ENCODE assay signal across 20 mouse cellular contexts in genomic region chr1:150090229-150090628, GRCm38 (mm10). TPM values are rescaled to one million over a fixed set of nuclear protein-coding genes. Genes with fewer than 3 reads are reported as not detected.
A peak's percentile ranks its signal among the peaks of the same experiment; 100 is the strongest.
DNase-seq lines count a peak whose midpoint lies in the region; ATAC-seq and TF ChIP-seq lines count a peak whose summit lies in the region.
"Had no signal": no experiment of that assay in that cellular context is flagged by ENCODE, and none has a peak within 500 bp of the region (broad histone marks: within the 10 kb centered on the region; RNA-seq: fewer than 3 reads in every experiment).

No protein-coding gene starts in this region.

- 17% methylated on average over 1 of the region's 1 CpGs for WGBS in hindbrain, embryonic 12.5 days
- 22% methylated on average over 1 of the region's 1 CpGs for WGBS in hindbrain, embryonic 16.5 days
- 31% methylated on average over 1 of the region's 1 CpGs for WGBS in lung, embryonic 16.5 days
- WGBS in embryonic facial prominence, embryonic 14.5 days, result 53% methylated on average over 1 of the region's 1 CpGs

- no peak for TF ChIP-seq CTCF in C2C12 (IDR thresholded peaks at IDR 0.05; ENCODE audit: control insufficient read depth, insufficient read depth, insufficient read length)

- no peak overlapping the region for H3K27ac ChIP-seq in hindbrain, embryonic 12.5 days
- H3K27ac ChIP-seq in hindbrain, embryonic 16.5 days (ENCODE audit: low read depth, low read length), result no peak overlapping the region
- no peak overlapping the region for H3K27ac ChIP-seq in lung, embryonic 16.5 days (ENCODE audit: low read length)
- H3K27ac ChIP-seq in embryonic facial prominence, embryonic 14.5 days (replicated peaks; ENCODE audit: low read depth, low read length), result no peak overlapping the region
- H3K27ac ChIP-seq: gastrocnemius, adult 2 months; kidney, embryonic 15.5 days; limb, embryonic 12.5 days; liver, embryonic 12.5 days had no signal

- no peaks in the 10 kb centered on the region for H3K4me1 ChIP-seq in hindbrain, embryonic 12.5 days
- no peaks in the 10 kb centered on the region for H3K4me1 ChIP-seq in hindbrain, embryonic 16.5 days (ENCODE audit: control insufficient read depth, insufficient read depth, low read depth, low read length)
- no peaks in the 10 kb centered on the region for H3K4me1 ChIP-seq in lung, embryonic 16.5 days (replicated peaks; ENCODE audit: control insufficient read depth, insufficient read depth, low read length)
- no peaks in the 10 kb centered on the region for H3K4me1 ChIP-seq in embryonic facial prominence, embryonic 14.5 days (ENCODE audit: control insufficient read depth, insufficient read depth, low read length)
- H3K4me1 ChIP-seq: heart, embryonic 12.5 days; kidney, embryonic 15.5 days; limb, embryonic 12.5 days; liver, embryonic 12.5 days had no signal

- no peak for DNase-seq in lung, postnatal 4 days
- peak; percentile 30 for DNase-seq in embryonic facial prominence, embryonic 14.5 days (ENCODE audit: low spot score)
- no peak for DNase-seq in heart, adult 9 months (ENCODE audit: low spot score in 2 of 2)
- DNase-seq: cerebellum, adult 2 months; cerebellum, postnatal 36 days; gastrocnemius, adult 2 months; heart, postnatal 14 days; right cerebral cortex, postnatal 25 days; thymus, postnatal 25 days had no signal

- no peaks in the 10 kb centered on the region for H3K36me3 ChIP-seq in hindbrain, embryonic 12.5 days
- H3K36me3 ChIP-seq in hindbrain, embryonic 16.5 days (ENCODE audit: control insufficient read depth, insufficient read depth, low read length), result no peaks in the 10 kb centered on the region
- no peaks in the 10 kb centered on the region for H3K36me3 ChIP-seq in lung, embryonic 16.5 days (ENCODE audit: control insufficient read depth, insufficient read depth, low read length)
- peaks cover 10% of the 10 kb centered on the region for H3K36me3 ChIP-seq in C2C12 (ENCODE audit: control insufficient read depth, insufficient read depth)
- no peaks in the 10 kb centered on the region for H3K36me3 ChIP-seq in embryonic facial prominence, embryonic 14.5 days (ENCODE audit: control insufficient read depth, insufficient read depth, low read length)
- H3K36me3 ChIP-seq: heart, embryonic 12.5 days; kidney, embryonic 15.5 days; limb, embryonic 12.5 days; liver, embryonic 12.5 days had no signal

- H3K4me2 ChIP-seq in hindbrain, embryonic 12.5 days (replicated peaks), result no peak overlapping the region
- H3K4me2 ChIP-seq in hindbrain, embryonic 16.5 days (ENCODE audit: low read length), result no peak overlapping the region
- no peak overlapping the region for H3K4me2 ChIP-seq in lung, embryonic 16.5 days (ENCODE audit: low read depth, low read length)
- H3K4me2 ChIP-seq in embryonic facial prominence, embryonic 14.5 days (ENCODE audit: low read depth, low read length), result no peak overlapping the region
- H3K4me2 ChIP-seq: heart, embryonic 12.5 days; kidney, embryonic 15.5 days; limb, embryonic 12.5 days; liver, embryonic 12.5 days had no signal

- peak; percentile 48; the same call in 1 of the 2 replicates for ATAC-seq in hindbrain, embryonic 12.5 days (ENCODE audit: low FRiP score)
- ATAC-seq in hindbrain, embryonic 16.5 days, result no peak
- peak; percentile 72 for ATAC-seq in lung, embryonic 16.5 days (ENCODE audit: low read depth)
- peak; percentile 70; the same call in 1 of the 2 replicates for ATAC-seq in embryonic facial prominence, embryonic 14.5 days (ENCODE audit: low read depth)
- ATAC-seq: liver, embryonic 12.5 days; lung, postnatal 0 days had no signal

- no peaks in the 10 kb centered on the region for H3K79me2 ChIP-seq in C2C12 (ENCODE audit: control insufficient read depth, insufficient read depth)

- no peak overlapping the region for H3ac ChIP-seq in C2C12 (ENCODE audit: control insufficient read depth, insufficient read length, low read depth)

- H3K9ac ChIP-seq in hindbrain, embryonic 12.5 days, result no peak overlapping the region
- no peak overlapping the region for H3K9ac ChIP-seq in hindbrain, embryonic 16.5 days (ENCODE audit: low read depth, low read length)
- no peak overlapping the region for H3K9ac ChIP-seq in lung, embryonic 16.5 days (ENCODE audit: low read length)
- no peak overlapping the region for H3K9ac ChIP-seq in embryonic facial prominence, embryonic 14.5 days (ENCODE audit: low read depth, low read length)
- H3K9ac ChIP-seq: heart, embryonic 12.5 days; kidney, embryonic 15.5 days; limb, embryonic 12.5 days; liver, embryonic 12.5 days had no signal

- peaks cover 1% of the 10 kb centered on the region for H3K79me3 ChIP-seq in C2C12 (ENCODE audit: low read depth)

- no peaks in the 10 kb centered on the region for H3K27me3 ChIP-seq in hindbrain, embryonic 12.5 days
- H3K27me3 ChIP-seq in hindbrain, embryonic 16.5 days (replicated peaks; ENCODE audit: control insufficient read depth, insufficient read depth, low read length), result no peaks in the 10 kb centered on the region
- H3K27me3 ChIP-seq in lung, embryonic 16.5 days (ENCODE audit: control insufficient read depth, insufficient read depth, low read depth, low read length), result no peaks in the 10 kb centered on the region
- H3K27me3 ChIP-seq in C2C12 (ENCODE audit: control insufficient read depth, insufficient read depth, insufficient read length), result no peaks in the 10 kb centered on the region
- H3K27me3 ChIP-seq in embryonic facial prominence, embryonic 14.5 days (replicated peaks; ENCODE audit: control insufficient read depth, insufficient read depth, low read length), result no peaks in the 10 kb centered on the region
- H3K27me3 ChIP-seq: heart, embryonic 12.5 days; kidney, embryonic 15.5 days; limb, embryonic 12.5 days; liver, embryonic 12.5 days had no signal

- H3K9me3 ChIP-seq in hindbrain, embryonic 12.5 days (replicated peaks), result no peaks in the 10 kb centered on the region
- no peaks in the 10 kb centered on the region; the same call in 1 of the 2 replicates for H3K9me3 ChIP-seq in hindbrain, embryonic 16.5 days (ENCODE audit: control insufficient read depth, low read length)
- 0 out of 2 replicates have a peak, but pooled peaks cover 3% of the 10 kb centered on the region for H3K9me3 ChIP-seq in lung, embryonic 16.5 days (ENCODE audit: control insufficient read depth, low read length)
- peaks cover 8% of the 10 kb centered on the region; the same call in 1 of the 2 replicates for H3K9me3 ChIP-seq in embryonic facial prominence, embryonic 14.5 days (ENCODE audit: control insufficient read depth, low read length)
- H3K9me3 ChIP-seq: heart, embryonic 12.5 days; kidney, embryonic 15.5 days; limb, embryonic 12.5 days; liver, embryonic 12.5 days had no signal

- no peak overlapping the region for H3K4me3 ChIP-seq in hindbrain, embryonic 12.5 days
- H3K4me3 ChIP-seq in hindbrain, embryonic 16.5 days (ENCODE audit: low read length), result no peak overlapping the region
- no peak overlapping the region for H3K4me3 ChIP-seq in lung, embryonic 16.5 days (ENCODE audit: low read length)
- H3K4me3 ChIP-seq in C2C12 (ENCODE audit: insufficient read depth, poor library complexity, severe bottlenecking), result no peak overlapping the region
- H3K4me3 ChIP-seq in embryonic facial prominence, embryonic 14.5 days (ENCODE audit: low read depth, low read length), result no peak overlapping the region
- H3K4me3 ChIP-seq: erythroblast, embryonic 14.5 days; gastrocnemius, adult 2 months; heart, embryonic 12.5 days; kidney, embryonic 15.5 days; limb, embryonic 12.5 days; liver, embryonic 12.5 days had no signal

TF ChIP-seq in C2C12, 6 proteins besides CTCF, POLR2A, EP300 and RAD21:
- TF ChIP-seq CEBPB (IDR thresholded peaks at IDR 0.05; ENCODE audit: low read depth), result no peak
- peak; percentile 64 for TF ChIP-seq USF1 (IDR thresholded peaks at IDR 0.05; ENCODE audit: low read depth)
- TF ChIP-seq MYOD1 (IDR thresholded peaks at IDR 0.05; ENCODE audit: control insufficient read depth, insufficient read length, low read depth), result peak; percentile 73
TF ChIP-seq in C2C12: peak in this region for 2.

RNA-seq across cellular contexts. Expression of gene Ptgs2, which starts 9.6 kb away (rescaled TPM):
- polyA plus RNA-seq in hindbrain, embryonic 12.5 days (2016; fragmentation: Nextera tagmentation; extraction: Ambion mirVana), result 0.18 and 0.26 TPM in 2 replicates
- 0.17 and 0.21 TPM in 2 replicates for polyA plus RNA-seq in hindbrain, embryonic 16.5 days (2015; fragmentation: Nextera tagmentation; extraction: Ambion mirVana)
- 0.10 and 0.15 TPM in 2 replicates for polyA plus RNA-seq in lung, embryonic 16.5 days (2015; fragmentation: Nextera tagmentation; extraction: Ambion mirVana)
- 17.9 TPM for polyA plus RNA-seq in C2C12 (2012; fragmentation: generic; extraction: Trizol)
- 0.35 and 0.54 TPM in 2 replicates for polyA plus RNA-seq in embryonic facial prominence, embryonic 14.5 days (2014; fragmentation: Nextera tagmentation; extraction: Ambion mirVana)
- polyA plus RNA-seq: erythroblast, embryonic 14.5 days; testis, adult 2 months had no signal

Comparison
In these comparisons a context has a peak if more than half of its experiments do, and no peak if none do; other contexts are left out.
1. RNA of gene Ptgs2, which starts 9.6 kb away (polyA plus RNA-seq): 17.9 TPM in C2C12 (single experiment); 0.35 to 0.54 TPM in embryonic facial prominence, embryonic 14.5 days, 0.17 to 0.21 TPM in hindbrain, embryonic 16.5 days, 0.18 to 0.26 TPM in hindbrain, embryonic 12.5 days and 0.10 to 0.15 TPM in lung, embryonic 16.5 days; every median in the first group is over 10 times any median in the second.